8 mouse cellular contexts compared by ENCODE assay signal in genomic region chr2:73659726-73660565, GRCm38 (mm10).
DNase-seq lines count a peak whose midpoint lies in the region; ATAC-seq lines count a peak whose summit lies in the region.

No protein-coding gene starts in this region.

- WGBS in embryonic facial prominence, embryonic 12.5 days = 59% methylated on average over 18 of the region's 18 CpGs
- WGBS in lung, embryonic 16.5 days = 35% methylated on average over 18 of the region's 18 CpGs

- peak overlapping the region; percentile 33 for H3K4me2 ChIP-seq in embryonic facial prominence, embryonic 12.5 days (replicated peaks)
- peak overlapping the region; percentile 58 for H3K4me2 ChIP-seq in lung, embryonic 16.5 days (ENCODE audit: low read depth, low read length)

- peak; percentile 35 for DNase-seq in kidney, adult 18-20 months
- no peak for DNase-seq in kidney, adult 11 months
- DNase-seq in heart, postnatal 14 days = peak; percentile 16 to 30
- peak; percentile 66 for DNase-seq in layer of hippocampus, adult 9-10 months (ENCODE audit: low spot score)
- peak; percentile 74 for DNase-seq in retina, postnatal 1 day
- DNase-seq in T-cell, adult 2 months (ENCODE audit: low spot score) = no peak

- no peak overlapping the region for H3K4me3 ChIP-seq in embryonic facial prominence, embryonic 12.5 days
- H3K4me3 ChIP-seq in lung, embryonic 16.5 days (ENCODE audit: low read length) = peak overlapping the region; percentile 46

- H3K27ac ChIP-seq in embryonic facial prominence, embryonic 12.5 days = no peak overlapping the region
- H3K27ac ChIP-seq in lung, embryonic 16.5 days (ENCODE audit: low read length) = peak overlapping the region; percentile 66

- H3K36me3 ChIP-seq in embryonic facial prominence, embryonic 12.5 days = no peaks in the 10 kb centered on the region
- H3K36me3 ChIP-seq in lung, embryonic 16.5 days (ENCODE audit: control insufficient read depth, insufficient read depth, low read length) = no peaks in the 10 kb centered on the region

- H3K4me1 ChIP-seq in embryonic facial prominence, embryonic 12.5 days = peaks cover 20% of the 10 kb centered on the region
- peaks cover 18% of the 10 kb centered on the region for H3K4me1 ChIP-seq in lung, embryonic 16.5 days (replicated peaks; ENCODE audit: control insufficient read depth, insufficient read depth, low read length)

- H3K9ac ChIP-seq in embryonic facial prominence, embryonic 12.5 days = no peak overlapping the region
- peak overlapping the region; percentile 16 for H3K9ac ChIP-seq in lung, embryonic 16.5 days (ENCODE audit: low read length)

- intact Hi-C loops in heart, postnatal 14 days (cut with DNase I) = loop anchor here (5.0 kb wide), 1 partner anchor 68 kb away; no protein-coding TSS in a partner anchor

- no peaks in the 10 kb centered on the region for H3K9me3 ChIP-seq in embryonic facial prominence, embryonic 12.5 days
- no peaks in the 10 kb centered on the region for H3K9me3 ChIP-seq in lung, embryonic 16.5 days (ENCODE audit: control insufficient read depth, low read length)

- ATAC-seq in embryonic facial prominence, embryonic 12.5 days (ENCODE audit: insufficient number of reproducible peaks, insufficient read depth, low FRiP score, low TSS enrichment) = peak; percentile 71; the same call in 1 of the 2 replicates
- ATAC-seq in lung, embryonic 16.5 days (ENCODE audit: low read depth) = peak; percentile 91

- no peaks in the 10 kb centered on the region for H3K27me3 ChIP-seq in embryonic facial prominence, embryonic 12.5 days
- H3K27me3 ChIP-seq in lung, embryonic 16.5 days (ENCODE audit: control insufficient read depth, insufficient read depth, low read depth, low read length) = no peaks in the 10 kb centered on the region

Comparison
In these comparisons a context has a peak if more than half of its experiments do, and no peak if none do; other contexts are left out.
1. DNase-seq: peak in kidney, adult 18-20 months (single experiment), heart, postnatal 14 days (2 of 2), layer of hippocampus, adult 9-10 months (single experiment) and retina, postnatal 1 day (single experiment); none in kidney, adult 11 months (single experiment) and T-cell, adult 2 months (single experiment).